Mouse (Mus musculus): Measurements from ENCODE around the gene Gfi1b. TPM values are rescaled to one million over a fixed set of nuclear protein-coding genes. Genes with fewer than 3 reads are reported as not detected.

The Gfi1b gene
- 0.51 and 0.69 TPM in 2 replicates for polyA plus RNA-seq (2014; fragmentation: Nextera tagmentation; extraction: Ambion mirVana)

DNA sequence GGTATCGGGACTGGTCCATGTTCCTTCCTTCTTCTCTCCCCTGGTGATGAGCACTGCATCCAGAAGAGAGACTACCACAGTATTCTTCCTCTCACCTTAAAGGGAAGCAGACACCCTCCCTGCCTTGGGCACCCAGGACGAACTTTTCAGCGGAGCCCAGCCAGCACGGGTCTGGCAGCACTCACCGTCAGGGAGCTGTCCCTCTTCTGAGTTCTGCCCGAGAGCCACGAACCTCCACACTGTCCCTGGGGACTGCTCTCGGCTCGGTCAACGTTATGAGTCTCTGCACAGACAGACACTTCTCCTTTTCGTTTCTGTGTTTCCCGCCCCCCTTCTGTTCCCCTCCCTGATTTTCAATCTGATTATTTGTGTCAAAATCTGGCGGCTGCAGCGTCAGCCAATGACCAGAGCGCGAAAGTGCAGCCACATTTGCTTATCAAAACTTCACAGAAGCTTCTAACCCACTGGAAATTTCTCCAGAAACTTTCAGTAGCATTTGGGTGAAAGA is at the start of gene Gfi1b:
TSS of gene Gfi1b (minus strand) at position 319 of the 508 bp plus-strand sequence.
- Histone ChIP-seq H3K4me3 (ENCODE audit: low read depth, low read length) (peak within 1 kb of the TSS; percentile 23; the same call in 1 of the 2 replicates), H3K4me1 (ENCODE audit: insufficient read depth) (no peaks in the 10 kb centered on the region), H3K9ac (no peak within 1 kb of the TSS), H3K27ac (ENCODE audit: low read depth) (no peak within 1 kb of the TSS), H3K9me3 (ENCODE audit: low read depth, low read length) (no peaks in the 10 kb centered on the region), H3K4me2 (no peak within 1 kb of the TSS), H3K27me3 (ENCODE audit: insufficient read depth, low read length) (peaks cover 12% of the 10 kb centered on the region), H3K36me3 (ENCODE audit: insufficient read depth) (no peaks in the 10 kb centered on the region)
- TF ChIP-seq CTCF (IDR thresholded peaks at IDR 0.05; ENCODE audit: low read depth), result no peak
- WGBS, result 6% methylated on average over 16 of the region's 16 CpGs
- peak; percentile 38 for DNase-seq
- no peak for ATAC-seq (ENCODE audit: insufficient read depth)

DNA sequence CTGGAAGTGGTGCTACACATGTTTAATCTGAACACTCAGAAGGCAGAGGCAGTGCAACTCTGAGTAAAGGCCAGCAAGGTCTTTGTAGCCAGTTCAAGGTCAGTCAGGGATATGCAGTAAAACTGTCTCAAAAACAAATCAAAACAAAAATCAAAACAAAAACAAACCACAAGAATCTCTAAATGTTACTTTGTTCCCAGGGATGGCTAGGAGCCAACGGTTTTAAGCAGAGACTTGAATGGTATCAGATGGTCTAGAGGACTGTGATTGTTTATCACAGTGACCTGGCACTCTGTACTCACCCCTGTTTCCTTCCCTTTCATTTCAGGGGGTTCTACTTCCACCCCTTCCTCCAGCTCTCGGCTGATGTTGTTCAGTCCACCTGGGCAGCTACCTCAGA is 49.7 kb upstream of the Gfi1b start:
- ATAC-seq (ENCODE audit: insufficient read depth), result no peak
- peaks cover 80% of the 10 kb centered on the region for H3K36me3 ChIP-seq (ENCODE audit: insufficient read depth)

DNA sequence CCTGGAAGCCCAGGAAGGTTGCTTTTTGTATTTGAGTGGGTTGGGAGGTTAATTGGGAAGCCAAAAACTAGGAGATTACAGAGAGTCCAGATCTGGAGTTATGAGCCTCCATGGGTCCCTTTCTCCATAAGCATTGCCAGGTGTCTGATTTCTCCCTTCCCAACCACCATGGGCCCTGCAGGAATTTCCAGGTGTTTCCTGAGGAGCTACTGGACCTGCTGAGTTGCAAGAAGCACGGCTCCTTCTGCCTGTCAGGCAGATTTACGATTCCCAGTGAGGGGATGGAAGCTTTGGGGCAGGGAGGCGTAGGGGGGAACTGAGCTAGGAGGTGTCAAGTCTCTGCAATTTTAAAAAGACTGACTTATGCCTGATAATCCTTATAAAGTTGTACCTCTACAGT is 44.0 kb upstream of the Gfi1b start:
- no peak overlapping the region for H3K4me2 ChIP-seq
- no peak overlapping the region for H3K9ac ChIP-seq
- WGBS, result 72% methylated on average over 3 of the region's 3 CpGs
- no peak overlapping the region for H3K27ac ChIP-seq (ENCODE audit: low read depth)
- H3K36me3 ChIP-seq (ENCODE audit: insufficient read depth), result peaks cover 73% of the 10 kb centered on the region
- DNase-seq (no peak), ATAC-seq (ENCODE audit: insufficient read depth) (no peak)
- no peaks in the 10 kb centered on the region for H3K9me3 ChIP-seq (ENCODE audit: low read depth, low read length)
- H3K4me1 ChIP-seq (ENCODE audit: insufficient read depth), result no peaks in the 10 kb centered on the region
- H3K27me3 ChIP-seq (ENCODE audit: insufficient read depth, low read length), result no peaks in the 10 kb centered on the region
- H3K4me3 ChIP-seq (ENCODE audit: low read depth, low read length), result no peak overlapping the region
- TF ChIP-seq CTCF (IDR thresholded peaks at IDR 0.05; ENCODE audit: low read depth), result no peak

More for the DNA sequence above, 49.7 kb upstream of the Gfi1b start:
- H3K9me3 ChIP-seq (ENCODE audit: low read depth, low read length), result no peaks in the 10 kb centered on the region
- H3K27ac ChIP-seq (ENCODE audit: low read depth), result no peak overlapping the region
- H3K4me1 ChIP-seq (ENCODE audit: insufficient read depth), result no peaks in the 10 kb centered on the region
- no peaks in the 10 kb centered on the region for H3K27me3 ChIP-seq (ENCODE audit: insufficient read depth, low read length)
- H3K9ac ChIP-seq, result no peak overlapping the region
- no peak overlapping the region for H3K4me2 ChIP-seq
- 73% methylated on average over 2 of the region's 2 CpGs for WGBS
- no peak overlapping the region for H3K4me3 ChIP-seq (ENCODE audit: low read depth, low read length)
- no peak for TF ChIP-seq CTCF (IDR thresholded peaks at IDR 0.05; ENCODE audit: low read depth)
- DNase-seq, result no peak

DNA sequence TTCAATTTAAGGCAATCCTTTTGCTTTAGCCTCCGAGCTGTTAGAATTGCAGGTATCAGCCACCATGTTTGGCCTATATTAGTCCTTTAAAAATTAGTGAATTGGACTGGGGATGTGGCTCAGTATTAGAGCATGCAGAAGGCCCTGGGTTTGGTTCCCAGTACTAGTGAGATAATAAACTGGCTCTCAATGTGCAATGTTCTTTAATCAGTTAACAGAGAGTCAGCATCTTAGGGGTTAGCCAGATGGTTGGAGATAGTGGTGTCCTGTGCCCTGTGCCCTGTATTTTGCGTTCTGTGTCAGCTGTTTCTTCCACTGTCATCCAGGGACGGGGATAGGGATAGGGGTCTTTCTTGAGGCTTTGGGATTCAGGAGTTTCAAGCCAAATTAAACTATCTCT is 41.1 kb upstream of the Gfi1b start:
- Histone ChIP-seq H3K4me2 (no peak overlapping the region), H3K9me3 (ENCODE audit: low read depth, low read length) (no peaks in the 10 kb centered on the region), H3K27me3 (ENCODE audit: insufficient read depth, low read length) (no peaks in the 10 kb centered on the region), H3K4me3 (ENCODE audit: low read depth, low read length) (no peak overlapping the region), H3K9ac (no peak overlapping the region), H3K36me3 (ENCODE audit: insufficient read depth) (peaks cover 73% of the 10 kb centered on the region), H3K4me1 (ENCODE audit: insufficient read depth) (no peaks in the 10 kb centered on the region), H3K27ac (ENCODE audit: low read depth) (no peak overlapping the region)
- DNase-seq (no peak), ATAC-seq (ENCODE audit: insufficient read depth) (no peak)
- no peak for TF ChIP-seq CTCF (IDR thresholded peaks at IDR 0.05; ENCODE audit: low read depth)
- WGBS, result 88% methylated on average over 3 of the region's 3 CpGs

DNA sequence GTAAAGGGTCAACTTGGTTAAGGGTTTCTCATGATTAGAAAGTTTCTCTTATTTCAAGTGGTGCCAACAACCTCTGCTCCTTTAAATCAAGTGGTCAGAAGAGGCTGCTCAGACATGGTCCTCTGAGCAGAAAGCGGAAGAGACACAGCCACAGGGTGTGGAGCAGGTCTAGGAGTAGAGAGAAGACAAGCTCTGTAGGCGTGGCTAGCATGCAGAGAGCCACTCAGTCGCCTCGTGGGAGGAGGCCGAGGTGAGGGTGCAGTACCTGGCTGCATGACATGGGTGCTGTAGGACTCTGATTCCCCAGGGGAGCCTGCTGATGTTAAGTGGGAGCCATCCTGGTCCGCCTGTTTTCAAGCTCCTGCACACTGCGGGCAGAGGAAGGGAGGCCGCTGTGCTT is 34.4 kb upstream of the Gfi1b start:
- H3K4me3 ChIP-seq (ENCODE audit: low read depth, low read length), result no peak overlapping the region
- no peaks in the 10 kb centered on the region for H3K27me3 ChIP-seq (ENCODE audit: insufficient read depth, low read length)
- no peaks in the 10 kb centered on the region for H3K4me1 ChIP-seq (ENCODE audit: insufficient read depth)
- peaks cover 39% of the 10 kb centered on the region for H3K36me3 ChIP-seq (ENCODE audit: insufficient read depth)
- WGBS, result 76% methylated on average over 8 of the region's 8 CpGs
- no peak overlapping the region for H3K27ac ChIP-seq (ENCODE audit: low read depth)
- no peaks in the 10 kb centered on the region for H3K9me3 ChIP-seq (ENCODE audit: low read depth, low read length)
- H3K4me2 ChIP-seq, result no peak overlapping the region
- ATAC-seq (ENCODE audit: insufficient read depth), result no peak
- DNase-seq, result no peak
- H3K9ac ChIP-seq, result no peak overlapping the region
- TF ChIP-seq CTCF (IDR thresholded peaks at IDR 0.05; ENCODE audit: low read depth), result no peak

DNA sequence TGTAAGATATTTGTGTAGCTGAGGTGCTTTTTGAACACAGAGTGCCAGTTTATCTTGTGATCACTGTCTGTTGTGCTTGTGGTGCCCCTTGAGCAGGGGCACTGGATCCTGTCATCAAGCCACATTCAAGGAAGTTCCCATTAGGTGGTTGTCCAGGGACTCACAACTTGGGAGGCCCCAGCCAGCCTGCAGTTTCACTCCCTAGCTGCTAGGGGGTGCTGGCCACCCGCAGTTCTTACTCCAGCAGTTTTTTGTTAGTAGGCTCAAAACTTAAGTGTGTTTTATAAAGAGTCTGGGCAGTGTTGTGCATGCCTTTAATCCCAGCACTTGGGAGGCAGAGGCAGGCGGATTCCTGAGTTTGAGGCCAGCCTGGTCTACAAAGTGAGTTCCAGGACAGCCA is 32.5 kb upstream of the Gfi1b start:
- DNase-seq (peak; percentile 42), ATAC-seq (ENCODE audit: insufficient read depth) (no peak)
- Histone ChIP-seq H3K4me3 (ENCODE audit: low read depth, low read length) (no peak overlapping the region), H3K4me1 (ENCODE audit: insufficient read depth) (no peaks in the 10 kb centered on the region), H3K36me3 (ENCODE audit: insufficient read depth) (peaks cover 32% of the 10 kb centered on the region), H3K27me3 (ENCODE audit: insufficient read depth, low read length) (no peaks in the 10 kb centered on the region), H3K27ac (ENCODE audit: low read depth) (no peak overlapping the region), H3K9ac (no peak overlapping the region), H3K9me3 (ENCODE audit: low read depth, low read length) (no peaks in the 10 kb centered on the region), H3K4me2 (no peak overlapping the region)
- TF ChIP-seq CTCF (IDR thresholded peaks at IDR 0.05; ENCODE audit: low read depth), result peak; percentile 46
- 62% methylated on average over 2 of the region's 2 CpGs for WGBS

DNA sequence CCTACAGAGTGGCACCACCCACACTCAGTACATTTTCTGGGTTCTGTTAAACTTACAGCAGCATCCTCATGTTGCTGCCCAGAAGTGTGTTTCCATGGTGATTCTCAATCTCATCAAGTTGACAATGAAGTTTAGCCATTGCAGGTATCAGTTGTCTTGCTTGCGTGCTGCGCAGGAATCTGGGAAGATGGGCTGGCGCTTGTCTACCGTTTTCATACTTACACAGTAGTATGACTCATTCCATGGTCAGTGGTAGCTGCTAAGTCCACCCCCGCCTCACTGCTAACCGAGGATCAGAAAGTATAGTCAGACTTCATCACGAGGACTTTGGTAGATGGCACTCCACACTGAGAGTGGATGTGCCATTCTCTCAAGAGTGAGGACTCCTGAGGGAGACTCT is 31.6 kb upstream of the Gfi1b start:
- TF ChIP-seq CTCF (IDR thresholded peaks at IDR 0.05; ENCODE audit: low read depth), result no peak
- no peaks in the 10 kb centered on the region for H3K4me1 ChIP-seq (ENCODE audit: insufficient read depth)
- no peak overlapping the region for H3K9ac ChIP-seq
- peaks cover 22% of the 10 kb centered on the region for H3K36me3 ChIP-seq (ENCODE audit: insufficient read depth)
- H3K27ac ChIP-seq (ENCODE audit: low read depth), result no peak overlapping the region
- no peak for ATAC-seq (ENCODE audit: insufficient read depth)
- WGBS, result 94% methylated on average over 7 of the region's 7 CpGs
- no peaks in the 10 kb centered on the region for H3K9me3 ChIP-seq (ENCODE audit: low read depth, low read length)
- no peaks in the 10 kb centered on the region for H3K27me3 ChIP-seq (ENCODE audit: insufficient read depth, low read length)
- no peak overlapping the region for H3K4me3 ChIP-seq (ENCODE audit: low read depth, low read length)
- H3K4me2 ChIP-seq, result no peak overlapping the region
- DNase-seq, result no peak

DNA sequence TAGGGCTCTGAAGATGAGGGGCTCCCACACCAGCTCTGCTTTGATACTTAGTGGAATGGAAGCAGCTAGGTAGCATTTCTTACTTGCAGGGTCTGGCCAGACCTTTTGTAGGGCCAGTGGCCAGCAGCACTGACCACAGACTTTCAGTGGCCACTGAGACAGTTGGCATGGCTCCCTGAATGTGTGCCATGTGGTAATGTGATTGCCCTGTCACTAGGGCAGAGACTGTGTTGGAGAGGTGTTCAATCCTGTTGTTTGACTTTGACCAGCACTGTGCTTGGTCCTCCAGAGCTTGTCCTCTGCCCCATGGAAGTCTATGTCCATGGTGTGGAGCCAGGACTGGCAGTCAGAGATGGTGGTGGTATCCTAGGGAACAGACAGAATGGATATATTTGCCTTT is 28.7 kb upstream of the Gfi1b start:
- Histone ChIP-seq H3K4me2 (no peak overlapping the region), H3K27me3 (ENCODE audit: insufficient read depth, low read length) (no peaks in the 10 kb centered on the region), H3K36me3 (ENCODE audit: insufficient read depth) (peaks cover 7% of the 10 kb centered on the region; the same call in 1 of the 2 replicates), H3K27ac (ENCODE audit: low read depth) (no peak overlapping the region), H3K4me1 (ENCODE audit: insufficient read depth) (no peaks in the 10 kb centered on the region), H3K4me3 (ENCODE audit: low read depth, low read length) (no peak overlapping the region), H3K9me3 (ENCODE audit: low read depth, low read length) (no peaks in the 10 kb centered on the region), H3K9ac (no peak overlapping the region)
- TF ChIP-seq CTCF (IDR thresholded peaks at IDR 0.05; ENCODE audit: low read depth), result no peak
- DNase-seq (no peak), ATAC-seq (ENCODE audit: insufficient read depth) (no peak)

Measured in lung, embryonic 14.5 days (tissue).